Mouse (Mus musculus) urinary bladder, adult 2 months (tissue): ENCODE measurements around the gene Reln. TPM values are rescaled to one million over a fixed set of nuclear protein-coding genes. Genes with fewer than 3 reads are reported as not detected.

Source experiments
- DNase-seq: peaks from one replicate; pipeline ENCODE4 v3.0.0; 2022; ENCODE audit warnings: low spot score
- polyA plus RNA-seq: library from polyadenylated mRNA; depleted of rRNA; stranded (reverse); fragments of >200 nt; gene quantifications from 2 replicates; pipeline ENCODE4 v1.2.3, GENCODE M21; 2012

Reln gene
- polyA plus RNA-seq, 1 experiment, result 12.8 TPM

- DNase-seq, result no peak
Observed at GRCm38 (mm10) chr5:22307853-22308252, 36.6 kb downstream of the Reln start.

GRCm38 (mm10) chr5:22307072-22307471 lies 37.4 kb downstream of the Reln start:
- no peak for DNase-seq

- no peak for DNase-seq
Observed at GRCm38 (mm10) chr5:22303709-22304108, 40.8 kb downstream of the Reln start.

- no peak for DNase-seq
Observed at GRCm38 (mm10) chr5:22302309-22302708, 42.2 kb downstream of the Reln start.

DNA sequence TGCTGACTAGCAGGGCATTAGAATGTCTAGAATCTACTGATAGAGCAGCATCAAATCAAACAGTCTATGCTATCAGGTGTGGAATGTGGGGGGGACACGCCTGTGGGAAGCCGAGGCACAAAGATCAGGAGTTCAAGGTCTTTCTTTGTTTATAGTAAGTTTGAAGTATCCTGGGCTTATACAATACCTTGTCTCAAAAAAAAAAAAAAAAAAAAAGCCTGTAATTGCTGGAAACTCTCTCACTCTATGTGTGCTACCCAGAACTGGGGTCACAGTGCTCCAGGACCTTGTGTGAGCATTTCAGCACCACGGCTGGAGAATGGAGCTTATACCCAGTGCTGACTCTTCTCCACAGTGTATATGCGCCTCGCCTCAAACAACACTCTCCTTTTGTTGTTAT lies 43.7 kb downstream of the Reln start:
- no peak for DNase-seq

GRCm38 (mm10) chr5:22300046-22300445 lies 44.5 kb downstream of the Reln start:
- no peak for DNase-seq

DNA sequence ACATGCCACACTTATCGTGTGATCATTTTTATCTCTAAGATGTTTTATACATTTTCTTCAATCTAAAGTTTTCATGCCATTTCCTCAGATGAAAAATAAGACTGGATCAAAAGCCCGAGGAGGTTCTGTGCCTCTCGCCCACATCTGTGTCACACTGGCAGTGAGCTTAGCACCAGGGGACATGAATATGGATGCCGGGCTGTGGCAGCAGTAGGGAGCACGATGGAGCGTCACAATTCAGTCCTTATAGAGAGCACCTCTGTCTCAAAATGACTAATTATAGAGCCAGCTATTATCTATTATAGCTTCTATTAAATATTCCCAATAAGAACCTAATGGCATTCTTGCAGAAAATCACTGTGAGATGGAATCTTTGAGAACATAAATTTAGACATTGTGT lies 49.3 kb downstream of the Reln start:
- no peak for DNase-seq

GRCm38 (mm10) chr5:22291409-22291808 lies 53.1 kb downstream of the Reln start:
- DNase-seq, result no peak

- DNase-seq, result no peak
Observed at GRCm38 (mm10) chr5:22285396-22285795, 59.1 kb downstream of the Reln start.

GRCm38 (mm10) chr5:22282141-22282665 lies 62.3 kb downstream of the Reln start:
- no peak for DNase-seq

GRCm38 (mm10) chr5:22280534-22281164 lies 63.9 kb downstream of the Reln start:
- no peak for DNase-seq

GRCm38 (mm10) chr5:22279201-22279600 lies 65.3 kb downstream of the Reln start:
- no peak for DNase-seq

GRCm38 (mm10) chr5:22274134-22274533 lies 70.4 kb downstream of the Reln start:
- no peak for DNase-seq

DNA sequence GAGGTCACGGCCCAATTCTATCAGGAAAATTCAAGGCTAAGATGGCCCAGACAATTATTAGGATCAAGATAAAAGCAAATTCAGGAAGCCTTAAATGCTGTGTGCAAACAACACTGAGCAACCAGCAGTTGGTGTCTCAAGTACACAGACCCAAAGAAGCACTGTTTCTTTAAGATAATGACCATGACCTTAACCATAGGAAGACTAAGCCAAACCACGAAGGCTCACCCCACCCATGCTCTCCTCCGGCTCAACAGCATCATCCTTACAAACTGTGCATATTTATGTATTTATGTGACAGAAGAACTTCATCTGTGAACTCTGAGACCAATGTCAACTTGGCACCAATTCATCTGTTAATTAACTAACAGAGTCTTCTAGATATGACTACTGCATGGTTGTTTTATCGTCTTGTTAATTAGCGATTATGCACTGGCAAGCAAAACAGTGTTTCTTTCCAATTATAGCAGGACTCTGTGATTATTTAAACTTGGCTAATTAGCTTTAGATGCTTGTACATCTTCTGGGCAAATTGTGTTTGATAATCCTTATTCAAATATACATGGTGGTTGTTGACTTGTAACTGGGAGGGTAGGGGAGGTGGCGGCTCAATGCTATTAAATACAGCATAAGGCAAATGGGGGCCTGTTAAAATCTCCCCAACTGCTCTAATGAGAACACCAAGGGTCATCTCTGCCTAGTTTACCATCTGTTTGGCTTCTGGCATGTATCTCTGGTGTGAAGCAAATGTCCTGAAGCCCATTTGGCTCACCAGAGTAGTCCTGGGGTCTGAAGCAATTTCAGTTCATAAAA lies 77.8 kb downstream of the Reln start:
- DNase-seq, result no peak

GRCm38 (mm10) chr5:22262351-22262765 lies 82.1 kb downstream of the Reln start:
- no peak for DNase-seq

- DNase-seq, result no peak
Observed at GRCm38 (mm10) chr5:22255346-22255745, 89.2 kb downstream of the Reln start.

DNA sequence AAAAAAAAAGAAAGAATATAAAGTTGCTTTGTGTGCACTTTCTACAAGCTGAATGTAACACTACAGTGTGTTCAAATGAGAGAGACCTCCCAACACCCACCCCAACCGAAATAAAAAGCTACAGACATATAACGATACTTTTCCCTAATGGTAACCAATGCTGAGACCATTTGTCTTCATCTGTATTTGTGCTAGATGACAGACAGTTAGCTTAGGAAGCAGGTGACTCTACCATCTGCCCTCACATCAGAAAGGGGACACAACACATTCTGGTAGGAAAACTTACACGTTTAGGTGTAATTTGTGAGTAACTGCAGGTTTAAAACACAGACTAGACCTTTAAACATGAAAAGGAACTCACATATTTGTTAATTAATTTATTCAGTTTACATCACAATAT lies 90.6 kb downstream of the Reln start:
- DNase-seq, result no peak

GRCm38 (mm10) chr5:22253318-22253717 lies 91.2 kb downstream of the Reln start:
- no peak for DNase-seq

DNA sequence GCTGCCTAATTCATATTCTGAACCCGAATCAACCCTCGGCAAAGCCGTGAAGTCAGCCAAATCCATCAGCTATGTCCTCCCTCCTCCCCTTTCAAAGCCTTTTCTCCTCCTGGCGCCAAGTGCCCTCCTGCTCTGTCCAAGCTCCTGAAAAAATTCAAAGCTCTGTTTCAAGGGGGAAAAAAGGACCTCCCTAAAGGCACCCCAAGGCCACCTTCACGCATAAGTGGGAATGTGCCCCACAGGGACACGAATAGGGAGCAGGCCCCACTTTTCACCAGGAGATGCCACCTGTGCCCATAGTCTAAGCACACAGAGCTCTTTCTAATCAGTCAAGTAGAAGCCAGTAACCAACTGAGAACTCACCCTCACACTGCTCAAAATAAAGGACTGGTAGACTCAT lies 96.7 kb downstream of the Reln start:
- no peak for DNase-seq

GRCm38 (mm10) chr5:22245056-22245455 lies 99.4 kb downstream of the Reln start:
- no peak for DNase-seq

DNA sequence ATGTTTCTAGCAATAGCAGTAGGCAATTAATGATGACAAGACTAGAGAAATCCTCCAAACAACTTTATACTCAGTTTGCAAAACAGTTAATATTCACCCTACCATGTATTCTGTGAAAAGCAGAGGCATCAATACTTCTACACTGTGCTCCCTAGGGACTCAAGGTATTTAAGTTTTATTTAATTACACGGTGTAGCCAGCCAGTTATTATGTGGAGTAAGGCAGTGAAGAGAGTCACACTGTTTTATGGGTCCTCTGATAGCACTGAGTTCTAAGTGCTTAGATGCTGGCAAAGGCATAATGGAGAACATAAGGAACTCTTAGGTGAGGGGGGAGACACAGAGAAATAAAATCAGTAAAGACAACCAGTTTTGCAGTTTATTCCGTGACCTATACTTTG lies 101.0 kb downstream of the Reln start:
- DNase-seq, result no peak

GRCm38 (mm10) chr5:22241560-22241959 lies 102.9 kb downstream of the Reln start:
- DNase-seq, result no peak

GRCm38 (mm10) chr5:22236801-22237200 lies 107.7 kb downstream of the Reln start:
- DNase-seq, result no peak
